Mouse (Mus musculus): ENCODE measurements around the gene Ddah1. TPM values are rescaled to one million over a fixed set of nuclear protein-coding genes. Genes with fewer than 3 reads are reported as not detected.
A peak's percentile ranks its signal among the peaks of the same experiment; 100 is the strongest.

Gene Ddah1
- polyA plus RNA-seq, 1 experiment from 2014 or later: 76.1 TPM

DNA sequence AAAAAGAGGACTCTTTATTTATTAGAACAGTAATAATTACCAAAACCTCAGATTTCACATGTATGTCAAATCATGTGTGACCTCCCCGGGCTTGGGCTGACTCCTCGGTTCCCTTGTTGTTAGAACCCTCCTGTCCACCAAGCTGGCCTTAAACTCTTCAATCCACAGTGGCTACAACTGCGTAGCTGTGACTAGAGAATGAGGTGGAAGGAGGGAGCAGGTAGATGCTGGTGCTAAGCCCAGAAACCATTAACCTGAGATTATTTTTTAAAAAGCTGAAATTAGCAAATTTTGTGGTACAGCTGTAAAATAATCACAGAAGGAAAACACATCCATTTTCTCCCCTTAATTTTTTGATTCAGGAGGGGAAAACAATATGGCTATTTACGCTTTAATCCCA is 10.0 kb downstream of the Ddah1 start:
- 83% methylated on average over 4 of the region's 4 CpGs for WGBS
- H3K4me1 ChIP-seq: peaks cover 13% of the 10 kb centered on the region
- H3K4me2 ChIP-seq: no peak overlapping the region
- no peaks in the 10 kb centered on the region for H3K36me3 ChIP-seq
- H3K27ac ChIP-seq: no peak overlapping the region
- no peak overlapping the region for H3K9ac ChIP-seq
- no peaks in the 10 kb centered on the region for H3K27me3 ChIP-seq
- H3K4me3 ChIP-seq (replicated peaks): no peak overlapping the region
- ATAC-seq (replicated peaks; ENCODE audit: low FRiP score): no peak
- H3K9me3 ChIP-seq (replicated peaks): no peaks in the 10 kb centered on the region

DNA sequence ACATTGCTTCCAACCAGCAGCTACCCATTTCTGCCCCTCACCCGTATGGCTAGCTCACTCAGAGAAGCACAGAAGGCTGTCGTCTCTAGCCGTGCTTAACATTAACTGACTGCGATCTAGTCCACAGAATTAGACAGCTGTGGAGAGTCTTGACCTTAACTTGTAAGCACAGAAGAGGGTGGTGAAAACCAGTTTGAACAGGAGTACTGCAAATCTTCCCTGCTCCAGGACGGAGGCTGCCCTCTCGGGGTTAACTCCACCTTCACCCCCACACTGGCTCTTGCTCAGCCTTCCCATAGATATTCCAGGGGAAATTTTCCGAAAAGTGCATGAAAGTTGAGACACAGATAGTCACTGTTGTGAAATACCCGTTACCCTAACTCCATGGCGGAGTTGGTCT is 14.9 kb downstream of the Ddah1 start:
- ATAC-seq (replicated peaks; ENCODE audit: low FRiP score): peak; percentile 59
- Histone ChIP-seq H3K27me3 (no peaks in the 10 kb centered on the region), H3K36me3 (no peaks in the 10 kb centered on the region), H3K9ac (no peak overlapping the region), H3K9me3 (replicated peaks) (no peaks in the 10 kb centered on the region), H3K4me3 (replicated peaks) (no peak overlapping the region), H3K27ac (no peak overlapping the region), H3K4me2 (no peak overlapping the region), H3K4me1 (peaks cover 16% of the 10 kb centered on the region)
- 72% methylated on average over 9 of the region's 9 CpGs for WGBS

DNA sequence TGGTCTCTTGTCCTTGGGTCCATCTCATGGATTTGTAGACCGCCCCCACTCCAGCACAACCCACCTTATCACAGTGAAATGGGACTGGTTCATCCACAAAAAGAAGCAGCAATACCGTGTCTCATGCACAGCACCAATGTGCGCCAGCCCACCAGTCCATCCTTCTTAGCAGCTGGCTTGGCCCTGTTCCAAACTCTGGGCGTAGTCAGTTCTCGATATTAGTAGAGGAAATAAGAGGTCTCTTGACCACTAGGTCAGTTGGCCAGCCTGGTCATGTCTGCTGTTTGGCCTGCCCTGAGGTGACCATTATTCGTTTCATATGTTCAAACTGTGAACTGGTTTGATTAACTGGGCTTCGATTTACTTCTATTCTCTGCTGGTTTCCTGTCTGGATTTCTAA is 15.9 kb downstream of the Ddah1 start:
- WGBS: 85% methylated on average over 7 of the region's 7 CpGs
- Histone ChIP-seq H3K4me1 (peaks cover 25% of the 10 kb centered on the region), H3K4me2 (no peak overlapping the region), H3K9ac (no peak overlapping the region), H3K9me3 (replicated peaks) (no peaks in the 10 kb centered on the region), H3K36me3 (no peaks in the 10 kb centered on the region), H3K27ac (no peak overlapping the region), H3K4me3 (replicated peaks) (no peak overlapping the region), H3K27me3 (no peaks in the 10 kb centered on the region)
- ATAC-seq (replicated peaks; ENCODE audit: low FRiP score): no peak

DNA sequence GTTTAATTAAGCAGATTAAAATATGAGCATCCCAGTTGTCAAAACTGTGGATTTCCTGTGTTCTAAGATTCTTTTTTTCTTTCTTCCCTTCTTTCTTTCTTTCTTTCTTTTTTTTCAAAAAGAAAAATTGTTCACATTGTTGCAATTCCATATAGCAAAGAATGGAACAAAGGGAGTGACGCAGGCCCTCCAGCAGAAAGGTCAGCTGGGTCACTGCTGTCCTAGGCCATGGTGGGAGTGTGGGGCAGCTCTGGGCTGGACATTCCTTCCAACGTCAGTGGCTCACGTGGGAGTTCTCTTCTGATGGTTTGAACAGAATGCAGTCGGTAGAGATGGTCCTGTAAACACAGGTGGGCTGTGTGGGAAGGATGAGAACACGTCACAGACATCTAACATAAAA is 16.8 kb downstream of the Ddah1 start:
- H3K4me2 ChIP-seq: no peak overlapping the region
- no peak overlapping the region for H3K4me3 ChIP-seq (replicated peaks)
- WGBS: 37% methylated on average over 5 of the region's 5 CpGs
- H3K36me3 ChIP-seq: no peaks in the 10 kb centered on the region
- peaks cover 33% of the 10 kb centered on the region for H3K4me1 ChIP-seq
- 0 out of 2 replicates have a peak overlapping the region, but pooled peaks have one; percentile 33 for H3K27ac ChIP-seq
- H3K9me3 ChIP-seq (replicated peaks): no peaks in the 10 kb centered on the region
- no peak for ATAC-seq (replicated peaks; ENCODE audit: low FRiP score)
- no peak overlapping the region for H3K9ac ChIP-seq
- no peaks in the 10 kb centered on the region for H3K27me3 ChIP-seq

DNA sequence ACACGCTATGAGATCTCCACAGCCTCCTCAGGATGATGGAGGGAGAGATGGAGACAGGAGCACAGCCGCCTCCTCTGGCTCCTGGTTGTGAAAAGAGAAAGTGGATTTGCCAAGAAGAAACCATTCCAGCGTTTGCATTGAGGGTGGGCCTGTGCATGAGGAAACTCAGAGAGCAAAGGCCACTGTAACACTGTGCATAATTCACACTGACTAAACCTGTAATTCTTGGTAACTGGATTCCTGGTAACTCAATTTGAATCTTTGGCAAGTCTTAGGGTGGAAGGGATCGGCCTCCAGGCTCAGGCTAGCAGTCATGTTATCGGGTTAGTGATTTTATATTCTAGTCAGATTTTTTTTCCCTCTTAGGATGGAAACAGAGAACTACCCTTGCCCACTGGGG is 17.4 kb downstream of the Ddah1 start:
- Histone ChIP-seq H3K27ac (0 out of 2 replicates have a peak overlapping the region, but pooled peaks have one; percentile 33), H3K4me1 (peaks cover 39% of the 10 kb centered on the region), H3K9me3 (replicated peaks) (no peaks in the 10 kb centered on the region), H3K4me2 (no peak overlapping the region), H3K4me3 (replicated peaks) (no peak overlapping the region), H3K27me3 (no peaks in the 10 kb centered on the region), H3K36me3 (no peaks in the 10 kb centered on the region), H3K9ac (no peak overlapping the region)
- no peak for ATAC-seq (replicated peaks; ENCODE audit: low FRiP score)
- 74% methylated on average over 5 of the region's 5 CpGs for WGBS

DNA sequence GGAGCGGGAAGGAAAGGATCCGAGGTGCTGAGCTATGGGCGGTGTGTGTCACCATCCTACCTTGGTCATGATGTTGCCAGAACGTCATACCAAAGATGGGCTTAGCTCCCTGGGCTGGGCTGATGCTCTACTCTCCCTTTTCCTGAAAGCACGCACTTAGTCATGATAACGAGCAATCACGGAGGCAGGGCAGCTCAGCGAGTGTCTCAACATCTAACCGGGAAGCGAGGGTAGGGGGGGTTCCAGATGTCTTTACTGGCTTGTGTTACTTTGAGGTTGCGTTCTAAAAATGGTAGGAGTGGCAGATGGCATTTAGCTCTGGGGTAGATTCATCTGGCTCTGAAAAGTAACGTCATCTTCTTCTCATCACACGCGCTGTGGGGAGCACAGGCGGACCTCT is 18.5 kb downstream of the Ddah1 start:
- H3K9me3 ChIP-seq (replicated peaks): no peaks in the 10 kb centered on the region
- H3K27ac ChIP-seq: no peak overlapping the region
- no peaks in the 10 kb centered on the region for H3K36me3 ChIP-seq
- peaks cover 47% of the 10 kb centered on the region for H3K4me1 ChIP-seq
- ATAC-seq (replicated peaks; ENCODE audit: low FRiP score): no peak
- 95% methylated on average over 15 of the region's 15 CpGs for WGBS
- H3K9ac ChIP-seq: no peak overlapping the region
- no peaks in the 10 kb centered on the region for H3K27me3 ChIP-seq
- H3K4me2 ChIP-seq: no peak overlapping the region
- H3K4me3 ChIP-seq (replicated peaks): no peak overlapping the region

DNA sequence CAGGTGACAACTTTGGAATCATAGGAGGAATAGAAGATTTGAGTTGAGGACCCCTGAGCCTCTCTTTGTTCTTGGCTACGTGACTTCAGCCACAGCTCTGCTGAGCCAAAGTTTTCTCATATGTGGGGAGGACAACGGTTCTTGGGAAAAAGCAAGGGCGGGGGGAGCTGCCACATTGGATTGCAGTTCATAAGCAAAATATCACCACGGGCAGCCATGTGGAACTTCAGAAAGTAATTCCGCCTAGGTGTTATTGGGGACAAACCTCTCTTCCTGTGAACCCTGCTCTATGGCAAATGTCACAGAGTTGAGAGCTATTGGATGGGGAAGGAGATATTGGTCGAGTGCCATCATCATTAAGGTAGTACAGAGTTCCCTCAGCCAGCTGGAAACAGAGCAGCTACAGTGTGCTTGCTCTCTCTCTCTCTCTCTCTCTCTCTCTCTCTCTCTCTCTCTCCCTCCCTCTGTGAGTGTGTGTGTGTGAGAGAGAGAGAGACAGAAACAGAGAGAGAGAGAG is 20.0 kb downstream of the Ddah1 start:
- no peaks in the 10 kb centered on the region for H3K9me3 ChIP-seq (replicated peaks)
- no peak for ATAC-seq (replicated peaks; ENCODE audit: low FRiP score)
- 75% methylated on average over 6 of the region's 6 CpGs for WGBS

DNA sequence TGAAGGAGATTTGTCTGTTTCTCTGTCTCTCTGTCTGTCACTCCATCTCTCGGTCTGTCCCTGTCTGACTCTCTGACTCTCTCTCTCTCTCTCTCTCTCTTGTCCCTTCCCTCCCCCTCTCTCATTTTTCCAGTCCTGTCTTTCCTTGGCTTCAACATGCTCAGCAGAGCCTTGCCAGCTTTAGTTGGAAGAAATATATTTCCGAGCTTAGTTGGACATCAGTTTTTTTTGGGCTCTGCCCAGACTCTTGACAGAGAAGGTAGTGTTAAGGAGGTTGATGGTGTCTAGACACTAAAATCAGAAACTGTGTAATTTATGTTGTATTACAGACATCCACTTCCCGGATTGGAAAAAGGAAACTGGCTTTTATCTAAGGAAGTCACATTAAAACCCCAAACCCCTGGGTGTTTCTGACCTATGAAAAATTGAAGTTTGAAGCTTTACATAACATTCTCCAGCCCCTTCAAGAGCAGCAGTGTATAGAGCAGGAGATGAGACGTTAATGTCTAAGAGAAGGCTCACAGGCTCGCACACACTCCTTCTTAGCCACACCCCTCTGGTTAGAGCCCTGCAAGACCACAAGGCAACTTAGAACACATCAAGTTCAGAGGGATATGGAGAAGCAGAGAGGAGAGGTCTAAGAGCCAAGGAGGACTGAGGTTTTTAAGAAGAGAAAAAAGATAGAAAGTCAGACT is 21.0 kb downstream of the Ddah1 start:
- ATAC-seq (replicated peaks; ENCODE audit: low FRiP score): no peak
- no peak overlapping the region for H3K4me3 ChIP-seq (replicated peaks)
- no peaks in the 10 kb centered on the region for H3K36me3 ChIP-seq
- H3K9ac ChIP-seq: no peak overlapping the region
- H3K27me3 ChIP-seq: no peaks in the 10 kb centered on the region
- WGBS: 25% methylated on average over 5 of the region's 5 CpGs
- no peak overlapping the region for H3K4me2 ChIP-seq
- peaks cover 51% of the 10 kb centered on the region for H3K4me1 ChIP-seq
- H3K9me3 ChIP-seq (replicated peaks): no peaks in the 10 kb centered on the region
- peak overlapping the region; percentile 59 for H3K27ac ChIP-seq

More for the DNA sequence above, 20.0 kb downstream of the Ddah1 start:
- Histone ChIP-seq H3K27ac (no peak overlapping the region), H3K9ac (no peak overlapping the region), H3K4me2 (no peak overlapping the region), H3K36me3 (no peaks in the 10 kb centered on the region), H3K27me3 (no peaks in the 10 kb centered on the region), H3K4me1 (peaks cover 47% of the 10 kb centered on the region), H3K4me3 (replicated peaks) (no peak overlapping the region)

DNA sequence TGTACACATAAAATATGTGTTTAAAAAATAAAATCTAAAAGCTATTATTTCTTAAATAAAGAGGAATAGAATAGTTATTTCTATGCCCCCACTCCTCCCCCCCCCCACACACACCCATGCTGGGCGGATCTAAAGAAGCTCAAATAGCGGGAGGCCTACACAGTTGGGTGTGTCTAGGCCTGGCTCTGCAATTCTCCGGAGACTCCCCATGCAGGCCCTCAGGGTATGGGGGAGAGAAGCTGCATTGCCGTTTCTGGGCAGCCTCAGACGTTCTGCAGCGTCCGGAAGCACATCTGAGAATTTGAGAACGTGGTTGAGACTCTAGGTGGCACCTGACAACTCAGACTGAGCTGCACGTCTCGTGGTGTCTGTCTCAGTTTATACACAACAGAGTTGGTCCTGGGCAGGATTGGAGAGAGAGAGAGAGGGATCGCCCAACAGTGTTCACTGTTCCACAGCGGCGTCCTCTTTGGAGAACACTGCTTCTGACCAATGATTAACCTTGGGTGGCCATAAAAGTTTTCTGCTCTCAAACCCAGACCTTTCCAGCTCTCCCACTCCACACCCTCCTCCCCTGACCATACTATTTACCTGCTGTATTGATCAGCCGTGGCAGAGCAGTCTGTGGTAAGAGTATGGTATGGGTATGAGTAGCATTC is 22.4 kb downstream of the Ddah1 start:
- WGBS: 51% methylated on average over 14 of the region's 14 CpGs
- Histone ChIP-seq H3K9me3 (replicated peaks) (no peaks in the 10 kb centered on the region), H3K36me3 (no peaks in the 10 kb centered on the region), H3K4me3 (replicated peaks) (no peak overlapping the region), H3K9ac (no peak overlapping the region), H3K4me1 (peaks cover 55% of the 10 kb centered on the region), H3K27me3 (no peaks in the 10 kb centered on the region), H3K4me2 (peak overlapping the region; percentile 35; the same call in 1 of the 2 replicates), H3K27ac (peak overlapping the region; percentile 86)
- ATAC-seq (replicated peaks; ENCODE audit: low FRiP score): peak; percentile 89

DNA sequence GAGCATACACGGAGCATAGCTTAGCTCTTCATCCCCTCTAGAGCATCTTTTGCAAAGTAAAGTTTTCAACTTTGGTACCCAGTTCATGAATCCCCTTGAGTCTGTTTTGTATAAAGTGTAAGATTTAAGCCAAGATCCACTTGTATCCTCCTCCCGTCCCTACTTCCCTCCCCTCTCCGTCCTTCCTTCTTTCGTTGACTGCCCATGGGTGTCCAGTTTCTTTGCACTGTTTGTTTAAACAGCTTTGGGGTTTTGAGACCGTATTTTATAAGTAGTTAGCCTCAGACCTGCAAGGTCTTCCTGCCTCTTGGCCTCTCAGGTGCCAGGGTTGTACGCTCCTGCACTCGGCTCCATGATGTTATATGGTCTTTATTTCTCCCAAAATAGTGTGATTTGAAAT is 26.8 kb downstream of the Ddah1 start:
- 22% methylated on average over 7 of the region's 7 CpGs for WGBS
- no peak overlapping the region for H3K4me2 ChIP-seq
- no peak overlapping the region for H3K4me3 ChIP-seq (replicated peaks)
- peaks cover 36% of the 10 kb centered on the region for H3K4me1 ChIP-seq
- no peak overlapping the region for H3K9ac ChIP-seq
- H3K27me3 ChIP-seq: no peaks in the 10 kb centered on the region
- peak overlapping the region; percentile 73 for H3K27ac ChIP-seq
- peak; percentile 17; the same call in 1 of the 2 replicates for ATAC-seq (replicated peaks; ENCODE audit: low FRiP score)
- no peaks in the 10 kb centered on the region for H3K36me3 ChIP-seq
- no peaks in the 10 kb centered on the region for H3K9me3 ChIP-seq (replicated peaks)

DNA sequence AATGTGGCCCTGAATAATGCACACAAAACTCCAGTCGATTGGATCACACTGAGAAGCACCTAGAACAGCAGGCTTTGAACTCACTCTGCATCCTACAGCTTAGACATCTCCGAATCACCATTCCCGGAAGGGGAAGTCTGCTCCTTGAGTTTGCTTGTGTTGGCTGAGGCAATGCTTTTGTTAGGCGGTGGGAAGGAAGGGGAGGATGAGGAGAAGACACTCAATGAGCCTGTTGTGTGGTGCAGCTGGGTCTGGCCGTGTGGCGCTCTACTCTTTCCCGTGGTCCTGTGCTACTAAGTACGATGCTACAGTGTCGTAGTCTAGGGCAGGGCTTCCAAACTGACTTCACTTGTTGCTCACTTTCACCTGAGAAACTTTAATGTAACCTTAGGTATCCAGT is 28.8 kb downstream of the Ddah1 start:
- Histone ChIP-seq H3K9me3 (replicated peaks) (no peaks in the 10 kb centered on the region), H3K4me1 (peaks cover 31% of the 10 kb centered on the region), H3K27ac (no peak overlapping the region), H3K4me3 (replicated peaks) (no peak overlapping the region), H3K4me2 (no peak overlapping the region), H3K27me3 (no peaks in the 10 kb centered on the region), H3K36me3 (no peaks in the 10 kb centered on the region), H3K9ac (no peak overlapping the region)
- ATAC-seq (replicated peaks; ENCODE audit: low FRiP score): no peak
- WGBS: 74% methylated on average over 9 of the region's 9 CpGs

DNA sequence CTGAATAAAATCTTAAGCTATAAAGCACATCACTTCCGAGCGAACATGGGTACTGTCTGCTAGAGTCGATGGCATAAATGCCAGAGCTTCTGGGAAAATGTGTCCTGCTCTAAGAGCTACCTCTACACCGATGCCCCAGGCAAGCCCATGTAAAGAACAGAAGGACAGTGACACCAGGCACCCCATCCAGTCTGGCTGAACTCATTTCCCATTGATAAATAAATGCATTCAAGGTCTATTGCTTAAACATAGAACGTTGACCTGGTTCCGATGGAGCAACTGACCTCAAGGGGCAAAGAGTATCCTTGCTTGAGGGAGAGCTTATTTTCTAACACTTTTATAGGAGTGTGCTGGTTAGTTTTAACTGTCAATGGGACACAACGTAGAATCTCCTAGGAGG is 30.6 kb downstream of the Ddah1 start:
- no peak overlapping the region for H3K9ac ChIP-seq
- H3K4me2 ChIP-seq: no peak overlapping the region
- H3K27me3 ChIP-seq: no peaks in the 10 kb centered on the region
- 87% methylated on average over 7 of the region's 7 CpGs for WGBS
- H3K27ac ChIP-seq: no peak overlapping the region
- H3K4me1 ChIP-seq: peaks cover 35% of the 10 kb centered on the region
- no peak for ATAC-seq (replicated peaks; ENCODE audit: low FRiP score)
- no peaks in the 10 kb centered on the region for H3K9me3 ChIP-seq (replicated peaks)
- no peaks in the 10 kb centered on the region for H3K36me3 ChIP-seq
- no peak overlapping the region for H3K4me3 ChIP-seq (replicated peaks)
